Mouse (Mus musculus): Measurements from ENCODE around the gene Gcgr.

DNA sequence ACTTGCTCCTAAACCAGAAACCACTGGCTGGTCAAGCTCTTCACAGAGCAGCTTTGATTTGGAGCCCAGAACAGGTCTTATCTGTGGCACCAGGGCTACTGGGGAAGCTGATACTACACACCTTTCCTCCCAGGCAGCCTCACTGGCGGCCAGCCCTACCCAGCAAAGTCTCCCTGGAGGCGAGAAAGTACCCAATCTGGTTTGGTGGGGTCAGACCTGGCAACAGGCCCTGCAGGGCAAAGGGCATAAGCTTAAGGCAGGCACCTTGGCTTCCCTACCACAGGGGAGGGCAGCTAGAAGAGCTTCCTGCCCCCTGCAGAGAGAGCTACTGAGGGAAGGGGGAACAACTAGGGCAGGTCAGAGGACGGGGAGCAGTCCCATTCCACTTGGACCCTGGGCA is 30.1 kb upstream of the Gcgr start:
- no peak for TF ChIP-seq MAFK (IDR thresholded peaks at IDR 0.05; ENCODE audit: insufficient read depth, low read depth, low read length)
- no peak for TF ChIP-seq HCFC1 (IDR thresholded peaks at IDR 0.05; ENCODE audit: borderline replicate concordance, insufficient read depth, low read length)
- TF ChIP-seq ZNF384 (IDR thresholded peaks at IDR 0.05; ENCODE audit: low read depth, low read length) = no peak
- no peak for TF ChIP-seq ZC3H11A (IDR thresholded peaks at IDR 0.05; ENCODE audit: borderline replicate concordance, low read depth, low read length)
